Mouse (Mus musculus) thymus, postnatal 36 days (tissue): ENCODE measurements at regions not wholly inside any gene's neighbourhood (a gene's known extent, or its start where the extent isn't known, plus 50 kb on each side); places are given as distances from the start of the nearest gene placed in this dataset.

Experiments used
- DNase-seq, 2 experiments: peaks; one replicate each; pipeline ENCODE4 v3.0.0; 2022; ENCODE audit warnings: mixed read lengths in 2 of 2

GRCm38 (mm10) chr10:14216191-14216992 is 250.5 kb downstream of the Hivep2 start:
- DNase-seq = no peak

- no peak for DNase-seq
These were observed 249.6 kb downstream of the Hivep2 start for GRCm38 (mm10) chr10:14215512-14215911.

DNA sequence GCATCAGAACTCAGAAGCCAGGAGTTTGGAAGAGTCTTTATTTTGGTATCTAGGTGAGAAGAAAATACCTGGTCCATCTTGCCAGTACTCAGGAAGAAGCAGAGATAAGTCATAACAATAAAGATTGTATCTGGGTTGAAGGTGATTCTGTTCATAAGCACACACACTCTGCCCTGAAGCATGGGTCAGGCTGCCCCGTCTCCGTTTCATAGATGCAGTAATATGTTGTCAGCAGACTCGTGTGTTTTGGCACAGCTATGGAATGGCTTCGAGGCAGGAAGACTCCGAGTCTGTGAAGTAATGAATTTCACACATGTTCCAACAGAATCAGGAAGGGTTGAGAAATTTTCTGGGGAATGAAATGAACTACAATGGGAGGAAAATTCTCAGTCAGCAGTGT is 247.7 kb downstream of the Hivep2 start:
- no peak for DNase-seq

GRCm38 (mm10) chr10:14211926-14212325 is 246.1 kb downstream of the Hivep2 start:
- no peak for DNase-seq

- no peak for DNase-seq
These were observed 245.6 kb downstream of the Hivep2 start for GRCm38 (mm10) chr10:14211481-14211880.

- no peak for DNase-seq
These were observed 244.6 kb downstream of the Hivep2 start for GRCm38 (mm10) chr10:14210445-14210844.

DNA sequence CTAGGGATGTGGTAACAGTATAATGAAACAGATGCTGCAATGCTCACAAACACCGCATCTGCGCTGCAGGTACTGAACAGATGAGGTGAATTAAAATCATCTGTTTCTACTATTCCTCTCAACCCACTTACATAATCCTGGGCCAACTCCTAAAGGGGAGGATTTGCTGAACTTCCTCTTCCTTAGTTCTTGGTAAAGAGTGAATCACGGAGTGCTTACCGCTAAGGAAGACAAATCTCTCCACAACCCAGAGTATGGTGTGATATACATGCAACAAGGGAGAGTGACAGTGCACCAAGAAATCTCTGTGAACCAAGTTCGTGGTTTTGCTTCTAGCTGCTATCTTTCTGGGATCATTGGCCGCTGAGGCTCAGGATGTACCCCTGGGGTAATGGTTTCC is 244.2 kb downstream of the Hivep2 start:
- DNase-seq = no peak

GRCm38 (mm10) chr10:14208206-14208605 is 242.3 kb downstream of the Hivep2 start:
- DNase-seq = peak in 1 of 2 experiments; percentile 25

DNA sequence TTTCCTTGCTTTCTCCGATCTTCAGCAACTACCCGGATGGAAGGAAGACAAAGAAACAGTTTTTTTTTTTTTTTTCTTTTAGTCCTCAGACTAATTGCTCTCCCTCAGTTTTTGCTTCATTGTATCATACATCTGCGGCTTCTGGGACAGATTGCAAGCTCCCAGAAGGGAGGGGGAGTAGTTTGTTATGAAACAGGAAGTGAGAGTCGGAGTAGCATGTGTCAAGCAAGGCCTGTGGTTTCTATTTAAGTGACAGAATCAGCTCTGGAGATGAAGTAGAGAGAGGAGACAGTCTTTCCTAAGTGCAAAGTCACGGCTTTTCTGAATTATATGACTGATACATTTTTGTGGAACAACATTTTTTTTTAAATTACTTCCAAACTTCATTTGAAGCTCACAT is 241.7 kb downstream of the Hivep2 start:
- peak; percentile 17 to 39 for DNase-seq

GRCm38 (mm10) chr10:14207051-14207570 is 241.2 kb downstream of the Hivep2 start:
- DNase-seq = no peak
